Mouse (Mus musculus) lung, postnatal 0 days (tissue): Measurements from ENCODE around the gene Insr.

Experiments
- CTCF ChIP-seq: IDR thresholded peaks from 2 replicates; pipeline ENCODE4 v1.5.1; 2016; ENCODE audit warnings: antibody characterized with exemption, mild to moderate bottlenecking
- EP300 ChIP-seq: IDR thresholded peaks from 2 replicates; pipeline ENCODE4 v1.6.1; 2016; ENCODE audit warnings: antibody characterized with exemption, mild to moderate bottlenecking, control low read depth

GRCm38 (mm10) chr8:3273799-3274198 is 5.6 kb downstream of the Insr start:
- TF ChIP-seq CTCF (no peak), EP300 (no peak)
